Mouse (Mus musculus): ENCODE results near the gene Nmur1. TPM values are rescaled to one million over a fixed set of nuclear protein-coding genes. Genes with fewer than 3 reads are reported as not detected.

Nmur1 gene
- polyA plus RNA-seq, 1 experiment from 2014 or later = not detected

DNA sequence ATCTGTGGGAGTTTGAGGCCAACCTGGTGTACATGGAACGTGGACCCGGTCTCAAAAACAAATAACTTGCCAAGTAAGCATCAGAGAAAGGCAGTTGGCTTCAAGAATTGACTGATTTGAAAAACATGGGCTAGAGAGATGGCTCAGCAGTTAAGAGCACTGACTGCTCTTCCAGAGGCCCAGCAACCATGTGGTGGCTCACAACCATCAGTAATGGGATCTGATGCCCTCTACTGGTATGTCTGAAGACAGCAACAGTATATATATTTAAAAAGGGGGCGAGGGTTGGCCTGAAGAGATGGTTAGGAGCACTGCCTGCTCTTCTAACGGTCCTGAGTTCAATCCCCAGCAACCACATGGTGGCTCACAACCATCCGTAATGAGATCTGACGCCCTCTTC is 62.4 kb downstream of the Nmur1 start:
- no peak overlapping the region for H3K4me3 ChIP-seq (ENCODE audit: low read depth, low read length)
- no peak overlapping the region for H3K27ac ChIP-seq (ENCODE audit: low read length)
- no peaks in the 10 kb centered on the region for H3K9me3 ChIP-seq (ENCODE audit: control insufficient read depth, low read depth, low read length)
- peaks cover 7% of the 10 kb centered on the region; the same call in 1 of the 2 replicates for H3K4me1 ChIP-seq (ENCODE audit: control insufficient read depth, insufficient read depth, low read length)
- 15% methylated on average over 6 of the region's 6 CpGs for WGBS
- no peaks in the 10 kb centered on the region for H3K27me3 ChIP-seq (ENCODE audit: control insufficient read depth, insufficient read depth, low read length)
- H3K36me3 ChIP-seq (ENCODE audit: control insufficient read depth, insufficient read depth, low read length) = no peaks in the 10 kb centered on the region
- H3K9ac ChIP-seq (replicated peaks; ENCODE audit: low read depth, low read length) = no peak overlapping the region
- no peak overlapping the region for H3K4me2 ChIP-seq (replicated peaks; ENCODE audit: low read depth, low read length)
- ATAC-seq (ENCODE audit: insufficient number of reproducible peaks, insufficient read depth, low FRiP score, low read depth) = no peak

DNA sequence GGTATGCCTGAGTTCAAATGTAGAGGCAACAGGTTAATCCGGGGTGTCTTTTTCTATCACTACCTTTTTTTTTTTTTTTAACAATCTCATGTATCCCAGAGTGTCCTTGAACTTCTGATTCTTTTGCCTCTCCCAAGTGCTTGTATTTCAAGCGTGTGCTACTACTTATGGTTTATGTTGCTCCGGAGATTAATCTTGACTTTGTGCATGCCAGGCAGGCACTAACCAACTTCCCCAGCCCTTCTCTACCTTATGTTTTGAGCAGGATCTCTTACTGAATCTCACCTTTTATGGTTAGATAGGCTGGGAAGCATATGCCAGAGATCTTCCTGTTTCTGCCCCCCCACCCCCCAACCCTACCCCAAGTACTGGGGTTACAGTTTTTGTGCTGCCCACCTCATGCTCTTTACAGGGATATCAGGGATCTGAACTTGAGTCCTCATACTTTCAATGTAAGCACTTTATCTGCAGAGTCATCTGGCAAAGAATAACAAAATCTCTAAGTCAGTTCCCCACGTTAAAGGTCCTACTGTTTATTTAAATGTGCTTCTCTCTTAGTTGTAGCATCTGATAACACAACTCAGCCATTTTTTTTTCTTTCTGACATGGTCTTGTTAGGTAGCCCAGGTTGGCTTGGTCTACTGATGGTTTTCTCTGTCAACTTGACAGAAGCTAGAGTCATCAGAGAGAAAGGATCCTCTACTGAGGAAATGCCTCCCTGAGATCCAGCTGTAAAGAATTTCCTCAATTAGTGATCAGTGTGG is 64.0 kb downstream of the Nmur1 start:
- no peak overlapping the region for H3K4me3 ChIP-seq (ENCODE audit: low read depth, low read length)
- H3K9me3 ChIP-seq (ENCODE audit: control insufficient read depth, low read depth, low read length) = no peaks in the 10 kb centered on the region
- H3K36me3 ChIP-seq (ENCODE audit: control insufficient read depth, insufficient read depth, low read length) = peaks cover 5% of the 10 kb centered on the region
- no peak overlapping the region for H3K4me2 ChIP-seq (replicated peaks; ENCODE audit: low read depth, low read length)
- H3K4me1 ChIP-seq (ENCODE audit: control insufficient read depth, insufficient read depth, low read length) = peaks cover 16% of the 10 kb centered on the region; the same call in 1 of the 2 replicates
- no peaks in the 10 kb centered on the region for H3K27me3 ChIP-seq (ENCODE audit: control insufficient read depth, insufficient read depth, low read length)
- WGBS = 77% methylated on average over 4 of the region's 4 CpGs
- no peak for ATAC-seq (ENCODE audit: insufficient number of reproducible peaks, insufficient read depth, low FRiP score, low read depth)
- H3K9ac ChIP-seq (replicated peaks; ENCODE audit: low read depth, low read length) = no peak overlapping the region
- no peak overlapping the region for H3K27ac ChIP-seq (ENCODE audit: low read length)

DNA sequence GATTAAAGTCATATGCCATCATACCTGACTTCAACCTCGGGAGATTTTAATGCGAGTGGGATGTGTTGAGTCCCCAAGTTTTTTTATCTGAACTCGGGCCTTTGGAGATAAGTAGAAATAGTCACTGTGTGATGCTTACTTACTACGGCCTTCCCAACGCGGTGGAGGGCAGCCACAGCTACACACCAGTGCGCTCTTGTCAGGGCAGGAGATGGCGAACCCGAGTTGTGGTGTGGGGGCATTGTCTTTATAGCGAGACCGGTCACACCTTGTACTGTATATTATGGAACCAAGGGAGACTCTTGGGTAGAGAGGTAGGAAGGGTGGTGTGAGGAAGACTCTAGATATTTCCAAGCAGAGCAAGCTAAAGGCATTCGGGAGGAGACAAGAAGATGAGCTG is 65.6 kb downstream of the Nmur1 start:
- ATAC-seq (ENCODE audit: insufficient number of reproducible peaks, insufficient read depth, low FRiP score, low read depth) = no peak
- Histone ChIP-seq H3K9ac (replicated peaks; ENCODE audit: low read depth, low read length) (peak overlapping the region; percentile 57), H3K9me3 (ENCODE audit: control insufficient read depth, low read depth, low read length) (no peaks in the 10 kb centered on the region), H3K4me3 (ENCODE audit: low read depth, low read length) (peak overlapping the region; percentile 83), H3K4me2 (replicated peaks; ENCODE audit: low read depth, low read length) (peak overlapping the region; percentile 67), H3K27ac (ENCODE audit: low read length) (no peak overlapping the region), H3K27me3 (ENCODE audit: control insufficient read depth, insufficient read depth, low read length) (no peaks in the 10 kb centered on the region), H3K4me1 (ENCODE audit: control insufficient read depth, insufficient read depth, low read length) (peaks cover 18% of the 10 kb centered on the region; the same call in 1 of the 2 replicates), H3K36me3 (ENCODE audit: control insufficient read depth, insufficient read depth, low read length) (peaks cover 21% of the 10 kb centered on the region)
- 19% methylated on average over 12 of the region's 12 CpGs for WGBS

DNA sequence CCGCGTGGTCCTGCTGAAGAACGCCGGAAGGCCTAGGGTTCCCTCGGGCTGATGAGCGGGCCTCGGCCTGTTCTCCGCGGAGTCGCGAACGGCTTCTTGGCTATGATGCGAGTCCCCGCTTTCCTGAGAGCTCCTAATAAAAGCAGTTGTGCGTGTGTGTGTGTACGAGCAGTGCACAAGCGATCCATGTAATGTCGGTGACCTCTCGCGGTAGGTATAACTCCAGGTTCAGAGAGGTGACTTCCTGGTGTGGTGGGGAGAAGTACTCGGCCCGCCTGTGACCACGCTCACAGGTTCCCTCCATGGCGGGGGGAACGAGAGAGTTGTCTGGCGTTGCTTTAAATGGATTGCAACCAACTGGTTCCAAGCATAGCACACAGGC is 66.2 kb downstream of the Nmur1 start:
- Histone ChIP-seq H3K4me2 (replicated peaks; ENCODE audit: low read depth, low read length) (peak overlapping the region; percentile 67), H3K4me3 (ENCODE audit: low read depth, low read length) (peak overlapping the region; percentile 83), H3K36me3 (ENCODE audit: control insufficient read depth, insufficient read depth, low read length) (peaks cover 28% of the 10 kb centered on the region), H3K27me3 (ENCODE audit: control insufficient read depth, insufficient read depth, low read length) (no peaks in the 10 kb centered on the region), H3K9ac (replicated peaks; ENCODE audit: low read depth, low read length) (peak overlapping the region; percentile 57), H3K4me1 (ENCODE audit: control insufficient read depth, insufficient read depth, low read length) (peaks cover 18% of the 10 kb centered on the region; the same call in 1 of the 2 replicates), H3K27ac (ENCODE audit: low read length) (peak overlapping the region; percentile 64), H3K9me3 (ENCODE audit: control insufficient read depth, low read depth, low read length) (no peaks in the 10 kb centered on the region)
- no peak for ATAC-seq (ENCODE audit: insufficient number of reproducible peaks, insufficient read depth, low FRiP score, low read depth)
- under 1% methylated on average over 26 of the region's 26 CpGs for WGBS

DNA sequence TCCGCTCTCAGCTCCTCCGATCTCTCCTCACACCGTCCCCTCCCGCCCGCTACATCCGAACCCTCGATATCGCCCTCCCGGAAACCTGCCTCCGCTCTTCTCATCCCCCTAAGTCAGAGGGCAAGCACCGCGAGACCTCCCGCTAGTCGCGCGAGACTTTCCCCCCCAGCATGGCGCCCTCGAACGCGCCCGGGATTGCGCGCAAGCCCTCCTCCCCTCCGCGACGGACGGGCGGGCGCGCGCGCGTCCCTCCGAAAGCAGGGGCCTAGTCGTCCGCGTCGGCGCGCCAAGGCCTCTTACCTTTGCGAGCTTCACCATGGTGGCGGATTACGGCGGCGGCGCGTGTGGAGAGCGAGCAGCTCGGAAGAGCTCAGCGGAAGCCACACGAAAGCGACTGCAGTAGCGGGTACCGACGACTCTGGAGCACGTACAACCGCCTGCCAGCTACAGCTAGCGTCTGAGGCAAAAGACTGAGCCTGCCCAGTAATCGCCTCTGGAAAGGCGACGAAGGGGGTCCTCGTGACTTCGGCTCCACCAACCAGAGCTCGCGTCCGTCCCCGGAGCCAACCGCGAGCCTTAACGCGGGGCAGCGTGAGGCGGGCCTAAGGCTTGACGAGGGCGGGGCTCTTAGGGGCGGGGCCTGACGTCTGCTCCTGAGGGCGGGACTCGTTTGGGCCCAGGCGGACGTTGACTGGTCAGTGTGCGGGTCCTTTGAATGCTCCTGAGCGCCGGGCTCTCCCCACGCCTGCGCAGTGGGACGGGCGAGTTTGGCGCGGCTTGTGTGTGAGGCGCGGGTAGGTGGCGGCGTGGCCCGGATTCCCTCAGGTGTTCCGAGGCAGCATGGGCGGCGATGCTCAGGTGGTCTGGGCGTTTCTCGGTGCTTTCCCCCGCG is 66.9 kb downstream of the Nmur1 start, which contains the start of gene Ncl:
Gene Ncl, minus strand, starts transcription at position 495 of the 892 bp plus-strand sequence.
- Histone ChIP-seq H3K27ac (ENCODE audit: low read length) (peak within 1 kb of the TSS; percentile 99), H3K9ac (replicated peaks; ENCODE audit: low read depth, low read length) (peak within 1 kb of the TSS; percentile 86), H3K4me1 (ENCODE audit: control insufficient read depth, insufficient read depth, low read length) (peaks cover 18% of the 10 kb centered on the region; the same call in 1 of the 2 replicates), H3K4me2 (replicated peaks; ENCODE audit: low read depth, low read length) (peak within 1 kb of the TSS; percentile 83), H3K36me3 (ENCODE audit: control insufficient read depth, insufficient read depth, low read length) (peaks cover 34% of the 10 kb centered on the region), H3K9me3 (ENCODE audit: control insufficient read depth, low read depth, low read length) (no peaks in the 10 kb centered on the region), H3K27me3 (ENCODE audit: control insufficient read depth, insufficient read depth, low read length) (no peaks in the 10 kb centered on the region), H3K4me3 (ENCODE audit: low read depth, low read length) (peak within 1 kb of the TSS; percentile 83)
- under 1% methylated on average over 101 of the region's 102 CpGs for WGBS
- ATAC-seq (ENCODE audit: insufficient number of reproducible peaks, insufficient read depth, low FRiP score, low read depth) = peak; percentile 98

DNA sequence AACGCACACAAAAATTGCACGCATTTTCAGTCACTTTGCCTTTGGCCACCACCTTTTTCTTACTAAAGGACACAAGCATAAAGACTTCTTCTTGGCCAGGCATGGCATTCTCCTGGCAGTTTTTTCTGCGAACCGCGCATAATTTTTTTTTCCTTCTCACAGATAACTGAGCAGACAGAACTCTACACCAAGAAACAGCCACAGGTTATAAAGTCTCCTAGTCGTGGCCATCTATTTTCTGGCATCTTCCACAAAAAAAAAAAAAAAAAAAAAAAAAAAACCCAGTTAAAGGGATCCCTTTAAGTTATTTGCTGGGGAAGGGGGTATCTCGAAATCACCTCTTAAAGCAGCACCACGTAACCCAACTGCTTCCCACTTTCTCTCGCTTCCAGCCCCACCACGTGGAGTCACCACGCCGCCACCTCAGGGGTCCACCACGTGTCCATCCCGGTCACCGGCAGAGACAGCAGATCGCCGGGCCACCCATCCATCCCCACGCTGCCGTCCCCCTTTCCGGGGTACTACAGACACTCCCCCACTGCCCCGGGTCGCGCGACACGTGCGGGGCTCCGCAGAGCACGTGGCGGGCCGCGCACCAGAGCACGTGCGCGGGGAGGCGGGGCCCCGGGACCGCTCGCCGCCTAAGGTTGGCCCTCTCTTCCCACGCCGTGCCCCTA is 67.7 kb downstream of the Nmur1 start:
- Histone ChIP-seq H3K4me3 (ENCODE audit: low read depth, low read length) (peak overlapping the region; percentile 83), H3K27me3 (ENCODE audit: control insufficient read depth, insufficient read depth, low read length) (no peaks in the 10 kb centered on the region), H3K9ac (replicated peaks; ENCODE audit: low read depth, low read length) (peak overlapping the region; percentile 86), H3K4me1 (ENCODE audit: control insufficient read depth, insufficient read depth, low read length) (peaks cover 18% of the 10 kb centered on the region; the same call in 1 of the 2 replicates), H3K27ac (ENCODE audit: low read length) (peak overlapping the region; percentile 99), H3K4me2 (replicated peaks; ENCODE audit: low read depth, low read length) (peak overlapping the region; percentile 83), H3K9me3 (ENCODE audit: control insufficient read depth, low read depth, low read length) (no peaks in the 10 kb centered on the region), H3K36me3 (ENCODE audit: control insufficient read depth, insufficient read depth, low read length) (peaks cover 42% of the 10 kb centered on the region)
- under 1% methylated on average over 38 of the region's 41 CpGs for WGBS
- no peak for ATAC-seq (ENCODE audit: insufficient number of reproducible peaks, insufficient read depth, low FRiP score, low read depth)

DNA sequence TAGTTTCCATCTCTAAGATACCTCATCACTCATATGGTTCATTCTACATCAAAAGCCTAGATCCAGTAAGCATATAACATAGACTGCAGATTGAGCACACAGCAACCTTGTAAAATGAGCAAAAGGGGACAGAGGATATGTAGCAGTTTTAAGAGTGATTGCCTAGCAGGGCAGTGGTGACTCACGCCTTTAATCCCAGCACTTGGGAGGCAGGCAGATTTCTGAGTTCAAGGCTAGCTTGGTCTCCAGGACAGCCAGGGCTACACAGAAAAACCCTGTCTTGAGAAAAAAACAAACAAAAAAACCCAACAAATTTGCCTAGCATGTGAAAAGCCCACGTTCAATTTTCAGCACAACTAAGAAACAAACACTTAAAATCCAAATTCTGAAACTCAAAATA is 71.8 kb downstream of the Nmur1 start:
- Histone ChIP-seq H3K27ac (ENCODE audit: low read length) (no peak overlapping the region), H3K4me1 (ENCODE audit: control insufficient read depth, insufficient read depth, low read length) (peaks cover 11% of the 10 kb centered on the region; the same call in 1 of the 2 replicates), H3K4me3 (ENCODE audit: low read depth, low read length) (no peak overlapping the region), H3K9ac (replicated peaks; ENCODE audit: low read depth, low read length) (no peak overlapping the region), H3K27me3 (ENCODE audit: control insufficient read depth, insufficient read depth, low read length) (no peaks in the 10 kb centered on the region), H3K36me3 (ENCODE audit: control insufficient read depth, insufficient read depth, low read length) (peaks cover 82% of the 10 kb centered on the region), H3K4me2 (replicated peaks; ENCODE audit: low read depth, low read length) (no peak overlapping the region), H3K9me3 (ENCODE audit: control insufficient read depth, low read depth, low read length) (no peaks in the 10 kb centered on the region)
- WGBS = 88% methylated on average over 2 of the region's 2 CpGs
- ATAC-seq (ENCODE audit: insufficient number of reproducible peaks, insufficient read depth, low FRiP score, low read depth) = no peak

DNA sequence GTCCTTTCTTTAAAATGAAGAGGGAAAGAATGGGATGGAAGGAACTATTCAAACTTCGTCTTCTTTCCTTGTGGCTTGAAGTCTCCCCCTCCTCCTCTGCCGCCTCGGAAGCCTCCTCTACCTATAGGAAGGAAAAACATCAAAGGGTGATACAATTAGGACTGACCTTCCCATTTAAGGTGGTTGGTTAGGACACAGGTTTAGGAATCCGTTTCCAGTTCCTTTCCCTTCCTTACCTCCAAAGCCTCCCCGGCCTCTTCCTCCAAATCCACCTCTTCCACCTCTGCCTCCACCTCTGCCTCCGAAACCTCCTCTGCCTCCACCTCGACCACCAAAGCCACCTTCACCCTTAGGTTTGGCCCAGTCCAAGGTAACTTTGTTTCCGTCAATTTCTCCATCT is 75.5 kb downstream of the Nmur1 start:
- ATAC-seq (ENCODE audit: insufficient number of reproducible peaks, insufficient read depth, low FRiP score, low read depth) = no peak
- Histone ChIP-seq H3K27me3 (ENCODE audit: control insufficient read depth, insufficient read depth, low read length) (no peaks in the 10 kb centered on the region), H3K36me3 (ENCODE audit: control insufficient read depth, insufficient read depth, low read length) (peaks cover 80% of the 10 kb centered on the region), H3K4me1 (ENCODE audit: control insufficient read depth, insufficient read depth, low read length) (no peaks in the 10 kb centered on the region), H3K4me2 (replicated peaks; ENCODE audit: low read depth, low read length) (no peak overlapping the region), H3K4me3 (ENCODE audit: low read depth, low read length) (no peak overlapping the region), H3K27ac (ENCODE audit: low read length) (no peak overlapping the region), H3K9me3 (ENCODE audit: control insufficient read depth, low read depth, low read length) (no peaks in the 10 kb centered on the region), H3K9ac (replicated peaks; ENCODE audit: low read depth, low read length) (no peak overlapping the region)
- 90% methylated on average over 8 of the region's 8 CpGs for WGBS

All from stomach, embryonic 14.5 days (tissue).